Mouse (Mus musculus): Measurements from ENCODE around the gene Khdrbs1. TPM values are rescaled to one million over a fixed set of nuclear protein-coding genes. Genes with fewer than 3 reads are reported as not detected.
A peak's percentile ranks its signal among the peaks of the same experiment; 100 is the strongest.

The Khdrbs1 gene
- total RNA-seq, 1 experiment, result 58.2 TPM

GRCm38 (mm10) chr4:129700216-129700615 is 41.9 kb downstream of the Khdrbs1 start:
- Histone ChIP-seq H3K4me1 (ENCODE audit: control insufficient read depth in 2 of 2, insufficient read depth in 2 of 2, low read length in 2 of 2, poor library complexity in 1 of 2) (peaks cover 0 to 2% of the 10 kb centered on the region in 2 experiments; a peak in 1 of 4 replicates), H3K27ac (ENCODE audit: insufficient read depth, low read depth, low read length, poor library complexity, severe bottlenecking) (no peak overlapping the region), H3K36me3 (ENCODE audit: control insufficient read depth, insufficient read depth, low read length, poor library complexity, severe bottlenecking) (peaks cover 7% of the 10 kb centered on the region), H3K9ac (ENCODE audit: insufficient read depth, low read depth, low read length, poor library complexity, severe bottlenecking) (no peak overlapping the region), H3K9me3 (ENCODE audit: control insufficient read depth, insufficient read depth, low read depth, low read length) (no peaks in the 10 kb centered on the region), H3K4me3 (ENCODE audit: insufficient read depth in 1 of 2, low read depth in 1 of 2, low read length in 2 of 2, poor library complexity in 1 of 2, severe bottlenecking in 1 of 2) (no peak overlapping the region)
- in situ Hi-C loops (cut with MboI; ENCODE audit: low sequenced_read_pairs in 2 of 2, unreplicated experiment in 2 of 2), result no loop called here
- DNase-seq (ENCODE audit: low read depth, low spot score), result no peak
- TF ChIP-seq ZC3H11A (IDR thresholded peaks at IDR 0.05; ENCODE audit: borderline replicate concordance, low read depth, low read length), result no peak
- no peak for TF ChIP-seq MAFK (IDR thresholded peaks at IDR 0.05; ENCODE audit: insufficient read depth, low read depth, low read length)
- TF ChIP-seq CHD2 (IDR thresholded peaks at IDR 0.05; ENCODE audit: low read depth, low read length), result no peak
- no peak for TF ChIP-seq ZNF384 (IDR thresholded peaks at IDR 0.05; ENCODE audit: low read depth, low read length)
- no peak for TF ChIP-seq HCFC1 (IDR thresholded peaks at IDR 0.05; ENCODE audit: borderline replicate concordance, insufficient read depth, low read length)

DNA sequence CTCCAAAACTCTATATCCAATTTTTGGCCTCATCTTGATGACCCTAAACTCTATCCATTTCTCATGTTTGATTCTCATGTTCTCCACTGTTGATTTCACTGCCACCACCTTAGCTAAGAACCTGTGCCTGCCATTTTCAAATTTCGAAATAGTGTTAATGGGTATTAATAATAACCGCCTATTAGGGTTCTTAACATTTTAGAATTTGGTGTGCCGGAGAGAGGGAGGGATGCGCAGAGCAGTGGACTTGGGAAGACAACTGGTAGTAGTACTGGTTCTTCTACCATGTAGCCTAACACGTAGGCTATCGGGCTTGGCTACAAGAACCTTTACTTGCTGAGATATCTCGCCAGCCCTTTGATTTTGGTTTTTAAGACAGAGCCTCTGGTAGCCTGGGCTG is 44.9 kb downstream of the Khdrbs1 start:
- H3K36me3 ChIP-seq (ENCODE audit: control insufficient read depth, insufficient read depth, low read length, poor library complexity, severe bottlenecking), result peaks cover 2% of the 10 kb centered on the region; the same call in 1 of the 2 replicates
- peak overlapping the region; percentile 97; the same call in 1 of the 2 replicates for H3K9ac ChIP-seq (ENCODE audit: insufficient read depth, low read depth, low read length, poor library complexity, severe bottlenecking)
- H3K27ac ChIP-seq (ENCODE audit: insufficient read depth, low read depth, low read length, poor library complexity, severe bottlenecking), result no peak overlapping the region
- H3K4me1 ChIP-seq (ENCODE audit: control insufficient read depth in 2 of 2, insufficient read depth in 2 of 2, low read length in 2 of 2, poor library complexity in 1 of 2), result 0 out of 4 replicates have a peak, but pooled peaks cover 0 to 2% of the 10 kb centered on the region in 2 experiments
- H3K9me3 ChIP-seq (ENCODE audit: control insufficient read depth, insufficient read depth, low read depth, low read length), result no peaks in the 10 kb centered on the region
- no peak for DNase-seq (ENCODE audit: low read depth, low spot score)
- no peak for TF ChIP-seq MAFK (IDR thresholded peaks at IDR 0.05; ENCODE audit: insufficient read depth, low read depth, low read length)
- TF ChIP-seq ZNF384 (IDR thresholded peaks at IDR 0.05; ENCODE audit: low read depth, low read length), result no peak
- no peak for TF ChIP-seq HCFC1 (IDR thresholded peaks at IDR 0.05; ENCODE audit: borderline replicate concordance, insufficient read depth, low read length)
- no peak for TF ChIP-seq CHD2 (IDR thresholded peaks at IDR 0.05; ENCODE audit: low read depth, low read length)
- no peak for TF ChIP-seq ZC3H11A (IDR thresholded peaks at IDR 0.05; ENCODE audit: borderline replicate concordance, low read depth, low read length)
- H3K4me3 ChIP-seq (ENCODE audit: insufficient read depth in 1 of 2, low read depth in 1 of 2, low read length in 2 of 2, poor library complexity in 1 of 2, severe bottlenecking in 1 of 2), result peak overlapping the region; percentile 73 to 97; a peak in 3 of 4 replicates
- in situ Hi-C loops (cut with MboI; ENCODE audit: low sequenced_read_pairs in 2 of 2, unreplicated experiment in 2 of 2), result no loop called here

DNA sequence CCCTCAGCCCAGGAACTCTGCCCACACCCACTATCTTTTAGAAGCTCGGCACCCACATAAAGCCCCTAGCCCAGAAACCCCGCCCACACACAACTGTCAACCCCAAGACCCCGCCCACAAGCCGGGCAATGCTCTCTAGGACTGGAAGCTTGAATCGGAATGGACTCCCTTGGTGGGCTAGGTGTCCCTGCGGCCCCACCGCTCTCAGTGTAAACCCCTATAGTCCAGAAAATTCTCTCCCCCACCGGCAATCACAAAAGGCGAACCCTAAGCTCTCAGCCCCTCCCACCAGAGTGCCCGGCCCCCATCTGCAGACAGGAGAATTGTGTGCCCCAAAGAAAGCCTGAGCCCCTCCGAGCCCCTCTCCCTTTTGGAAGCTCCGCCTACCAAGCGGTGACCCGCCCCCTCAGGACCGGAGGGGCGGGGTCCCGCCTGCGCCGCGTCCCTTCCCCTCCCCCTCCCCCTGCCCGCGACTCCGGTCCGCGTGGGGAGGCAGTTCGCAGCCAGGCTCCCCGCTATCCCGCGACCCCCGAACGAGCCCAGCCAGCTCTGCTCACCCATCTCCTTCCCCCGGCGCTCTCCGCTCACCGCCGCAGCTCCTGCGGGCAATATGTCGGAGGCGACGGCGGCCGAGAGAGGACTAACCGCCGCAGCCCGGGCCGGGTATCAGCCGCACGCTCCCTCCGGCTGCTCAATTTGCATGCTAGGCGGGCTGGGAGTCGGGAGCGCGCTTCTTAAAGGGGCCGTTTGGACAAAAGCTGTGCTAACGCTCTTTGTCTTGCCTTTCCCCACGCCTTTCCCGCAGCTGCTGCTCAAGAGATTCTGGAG is 45.7 kb downstream of the Khdrbs1 start, which contains the start of gene Tmem39b:
Tmem39b (minus strand) TSS at position 681 of the 828 bp plus-strand sequence.
- Histone ChIP-seq H3K9me3 (ENCODE audit: control insufficient read depth, insufficient read depth, low read depth, low read length) (no peaks in the 10 kb centered on the region), H3K36me3 (ENCODE audit: control insufficient read depth, insufficient read depth, low read length, poor library complexity, severe bottlenecking) (peaks cover 2% of the 10 kb centered on the region; the same call in 1 of the 2 replicates), H3K4me1 (ENCODE audit: control insufficient read depth in 2 of 2, insufficient read depth in 2 of 2, low read length in 2 of 2, poor library complexity in 1 of 2) (0 out of 4 replicates have a peak, but pooled peaks cover 0 to 2% of the 10 kb centered on the region in 2 experiments), H3K27ac (ENCODE audit: insufficient read depth, low read depth, low read length, poor library complexity, severe bottlenecking) (peak within 1 kb of the TSS; percentile 86), H3K4me3 (ENCODE audit: insufficient read depth in 1 of 2, low read depth in 1 of 2, low read length in 2 of 2, poor library complexity in 1 of 2, severe bottlenecking in 1 of 2) (peak within 1 kb of the TSS; percentile 73 to 97), H3K9ac (ENCODE audit: insufficient read depth, low read depth, low read length, poor library complexity, severe bottlenecking) (peak within 1 kb of the TSS; percentile 97)
- in situ Hi-C loops (cut with MboI; ENCODE audit: low sequenced_read_pairs in 2 of 2, unreplicated experiment in 2 of 2), result no loop called here
- 0 out of 2 replicates have a peak, but pooled peaks have one; percentile 52 for TF ChIP-seq HCFC1 (IDR thresholded peaks at IDR 0.05; ENCODE audit: borderline replicate concordance, insufficient read depth, low read length)
- no peak for TF ChIP-seq ZC3H11A (IDR thresholded peaks at IDR 0.05; ENCODE audit: borderline replicate concordance, low read depth, low read length)
- peak; percentile 83 for DNase-seq (ENCODE audit: low read depth, low spot score)

GRCm38 (mm10) chr4:129695815-129696157 is 46.3 kb downstream of the Khdrbs1 start:
- TF ChIP-seq CHD2 (IDR thresholded peaks at IDR 0.05; ENCODE audit: low read depth, low read length), result no peak
- TF ChIP-seq HCFC1 (IDR thresholded peaks at IDR 0.05; ENCODE audit: borderline replicate concordance, insufficient read depth, low read length), result no peak
- TF ChIP-seq ZC3H11A (IDR thresholded peaks at IDR 0.05; ENCODE audit: borderline replicate concordance, low read depth, low read length), result no peak
- TF ChIP-seq MAFK (IDR thresholded peaks at IDR 0.05; ENCODE audit: insufficient read depth, low read depth, low read length), result no peak
- no peak for TF ChIP-seq ZNF384 (IDR thresholded peaks at IDR 0.05; ENCODE audit: low read depth, low read length)
- H3K27ac ChIP-seq (ENCODE audit: insufficient read depth, low read depth, low read length, poor library complexity, severe bottlenecking), result no peak overlapping the region
- in situ Hi-C loops (cut with MboI; ENCODE audit: low sequenced_read_pairs in 2 of 2, unreplicated experiment in 2 of 2), result no loop called here
- H3K9me3 ChIP-seq (ENCODE audit: control insufficient read depth, insufficient read depth, low read depth, low read length), result no peaks in the 10 kb centered on the region
- H3K4me3 ChIP-seq (ENCODE audit: insufficient read depth in 1 of 2, low read depth in 1 of 2, low read length in 2 of 2, poor library complexity in 1 of 2, severe bottlenecking in 1 of 2), result peak overlapping the region; percentile 73 to 97
- no peak overlapping the region for H3K9ac ChIP-seq (ENCODE audit: insufficient read depth, low read depth, low read length, poor library complexity, severe bottlenecking)
- H3K4me1 ChIP-seq (ENCODE audit: control insufficient read depth in 2 of 2, insufficient read depth in 2 of 2, low read length in 2 of 2, poor library complexity in 1 of 2), result 0 out of 4 replicates have a peak, but pooled peaks cover 0 to 2% of the 10 kb centered on the region in 2 experiments
- H3K36me3 ChIP-seq (ENCODE audit: control insufficient read depth, insufficient read depth, low read length, poor library complexity, severe bottlenecking), result peaks cover 4% of the 10 kb centered on the region; the same call in 1 of the 2 replicates
- DNase-seq (ENCODE audit: low read depth, low spot score), result no peak
